Mouse (Mus musculus): Measurements from ENCODE around the gene Astn2. TPM values are rescaled to one million over a fixed set of nuclear protein-coding genes. Genes with fewer than 3 reads are reported as not detected.

The Astn2 gene
- polyA plus RNA-seq, 1 experiment from 2014 or later, result 0.17 TPM

DNA sequence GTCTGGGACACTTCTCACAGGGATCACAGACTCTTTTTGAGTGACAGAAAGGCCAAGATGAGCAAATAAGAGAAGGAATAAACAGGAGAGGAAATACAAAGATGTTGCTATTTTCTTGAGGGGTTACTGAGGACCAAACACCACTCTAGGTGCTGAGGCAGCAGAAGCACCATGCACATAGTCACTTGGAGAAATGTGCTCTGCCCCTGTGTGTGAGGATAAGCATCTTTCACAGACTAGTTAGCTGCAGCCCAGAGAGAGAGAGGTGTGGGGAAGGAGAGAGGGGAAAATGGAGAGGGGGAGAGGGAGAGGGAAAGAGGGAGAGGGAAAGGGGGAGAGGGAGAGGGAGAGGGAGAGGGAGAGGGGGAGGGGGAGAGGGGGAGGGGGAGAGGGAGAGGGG, 659.6 kb downstream of the Astn2 start:
- no peaks in the 10 kb centered on the region for H3K4me1 ChIP-seq (ENCODE audit: control insufficient read depth, insufficient read depth, low read length)

GRCm38 (mm10) chr4:65744088-65744610, 660.3 kb downstream of the Astn2 start:
- WGBS, result 38% methylated on average over 5 of the region's 5 CpGs
- ATAC-seq, result no peak

More for the DNA sequence above, 659.6 kb downstream of the Astn2 start:
- Histone ChIP-seq H3K9ac (ENCODE audit: low read depth, low read length) (no peak overlapping the region), H3K9me3 (ENCODE audit: control insufficient read depth, low read length) (no peaks in the 10 kb centered on the region), H3K4me2 (ENCODE audit: low read depth, low read length) (no peak overlapping the region), H3K36me3 (ENCODE audit: control insufficient read depth, insufficient read depth, low read length) (no peaks in the 10 kb centered on the region), H3K4me3 (ENCODE audit: low read length) (no peak overlapping the region), H3K27me3 (replicated peaks; ENCODE audit: control insufficient read depth, insufficient read depth, low read length) (no peaks in the 10 kb centered on the region), H3K27ac (ENCODE audit: low read length) (no peak overlapping the region)
- no peak for ATAC-seq

DNA sequence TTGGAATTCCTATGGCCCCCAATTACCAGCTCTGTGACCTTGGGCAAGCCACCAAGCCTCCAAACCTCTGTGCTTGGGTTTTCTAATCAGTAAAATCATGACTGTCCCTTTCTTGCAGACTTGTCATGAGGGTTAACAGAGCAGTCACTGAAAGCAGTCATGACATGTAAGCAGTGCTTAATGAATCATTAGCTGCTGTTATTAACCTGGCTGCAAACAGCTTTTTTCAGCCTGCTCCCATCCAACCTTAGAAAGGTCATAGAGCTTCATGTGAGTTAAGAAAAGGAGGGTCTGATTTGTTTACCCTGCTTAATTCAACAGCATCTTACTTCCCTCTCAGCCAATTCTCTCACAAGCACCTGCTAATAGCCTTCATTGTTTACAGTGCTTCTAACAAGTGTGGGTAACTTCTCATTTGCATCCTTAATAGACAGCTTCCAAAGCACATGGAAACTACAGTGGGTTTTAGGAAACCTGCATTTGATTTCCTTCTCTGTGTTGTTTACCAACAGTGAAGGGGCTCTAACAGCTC, 661.2 kb downstream of the Astn2 start:
- H3K4me1 ChIP-seq (ENCODE audit: control insufficient read depth, insufficient read depth, low read length), result no peaks in the 10 kb centered on the region
- no peaks in the 10 kb centered on the region for H3K9me3 ChIP-seq (ENCODE audit: control insufficient read depth, low read length)
- ATAC-seq, result no peak
- H3K4me2 ChIP-seq (ENCODE audit: low read depth, low read length), result no peak overlapping the region
- H3K4me3 ChIP-seq (ENCODE audit: low read length), result no peak overlapping the region
- no peaks in the 10 kb centered on the region for H3K36me3 ChIP-seq (ENCODE audit: control insufficient read depth, insufficient read depth, low read length)
- H3K9ac ChIP-seq (ENCODE audit: low read depth, low read length), result no peak overlapping the region
- no peak overlapping the region for H3K27ac ChIP-seq (ENCODE audit: low read length)
- no peaks in the 10 kb centered on the region for H3K27me3 ChIP-seq (replicated peaks; ENCODE audit: control insufficient read depth, insufficient read depth, low read length)

More at GRCm38 (mm10) chr4:65744088-65744610, 660.3 kb downstream of the Astn2 start:
- H3K9ac ChIP-seq (ENCODE audit: low read depth, low read length), result no peak overlapping the region
- no peak overlapping the region for H3K4me3 ChIP-seq (ENCODE audit: low read length)
- H3K4me2 ChIP-seq (ENCODE audit: low read depth, low read length), result no peak overlapping the region
- no peaks in the 10 kb centered on the region for H3K27me3 ChIP-seq (replicated peaks; ENCODE audit: control insufficient read depth, insufficient read depth, low read length)
- no peak overlapping the region for H3K27ac ChIP-seq (ENCODE audit: low read length)
- no peaks in the 10 kb centered on the region for H3K4me1 ChIP-seq (ENCODE audit: control insufficient read depth, insufficient read depth, low read length)
- no peaks in the 10 kb centered on the region for H3K9me3 ChIP-seq (ENCODE audit: control insufficient read depth, low read length)
- no peaks in the 10 kb centered on the region for H3K36me3 ChIP-seq (ENCODE audit: control insufficient read depth, insufficient read depth, low read length)

GRCm38 (mm10) chr4:65724414-65724813, 680.0 kb downstream of the Astn2 start:
- no peak for ATAC-seq
- Histone ChIP-seq H3K4me3 (ENCODE audit: low read length) (no peak overlapping the region), H3K4me1 (ENCODE audit: control insufficient read depth, insufficient read depth, low read length) (no peaks in the 10 kb centered on the region), H3K36me3 (ENCODE audit: control insufficient read depth, insufficient read depth, low read length) (no peaks in the 10 kb centered on the region), H3K9me3 (ENCODE audit: control insufficient read depth, low read length) (no peaks in the 10 kb centered on the region), H3K27ac (ENCODE audit: low read length) (no peak overlapping the region), H3K4me2 (ENCODE audit: low read depth, low read length) (no peak overlapping the region), H3K9ac (ENCODE audit: low read depth, low read length) (no peak overlapping the region), H3K27me3 (replicated peaks; ENCODE audit: control insufficient read depth, insufficient read depth, low read length) (no peaks in the 10 kb centered on the region)
- 58% methylated on average over 6 of the region's 6 CpGs for WGBS

DNA sequence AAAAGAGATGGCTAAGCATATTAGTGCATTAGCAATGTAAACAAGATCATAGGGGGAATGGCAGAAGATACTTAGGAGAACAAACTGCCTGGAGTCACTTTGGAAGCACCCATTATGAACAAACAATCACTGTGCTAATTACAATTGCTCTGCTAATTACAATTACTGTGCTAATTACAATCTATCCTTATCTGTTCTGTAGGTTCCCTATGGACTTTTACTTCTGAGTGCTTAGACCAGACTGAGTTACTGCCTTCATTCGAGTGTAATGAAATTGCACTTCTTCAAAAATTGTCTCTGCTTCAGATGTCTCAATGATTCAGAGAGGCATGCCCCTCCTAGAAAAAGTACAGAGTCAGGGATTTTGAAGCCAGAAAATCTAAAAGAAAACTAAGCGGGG, 684.8 kb downstream of the Astn2 start:
- no peak overlapping the region for H3K4me3 ChIP-seq (ENCODE audit: low read length)
- no peaks in the 10 kb centered on the region for H3K9me3 ChIP-seq (ENCODE audit: control insufficient read depth, low read length)
- WGBS, result 71% methylated on average over 2 of the region's 2 CpGs

DNA sequence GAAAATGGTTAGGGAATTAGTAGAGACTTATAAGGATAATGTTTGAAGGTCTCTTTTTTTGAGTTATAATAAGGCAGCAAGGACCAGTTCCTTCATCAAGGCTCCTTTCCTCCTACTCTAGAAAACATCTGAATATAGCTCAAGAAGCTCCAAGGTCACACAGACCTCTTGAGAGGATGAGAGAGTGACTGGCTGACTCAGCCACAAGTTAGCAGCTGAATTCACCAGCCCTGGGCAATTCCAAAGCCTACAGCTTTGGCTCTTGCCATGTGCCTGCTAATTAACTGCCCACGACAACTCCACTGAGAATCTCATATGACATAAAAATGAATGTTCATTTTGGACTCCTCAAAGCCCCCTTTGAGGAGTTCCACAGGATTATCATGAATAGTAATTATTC, 686.5 kb downstream of the Astn2 start:
- H3K4me1 ChIP-seq (ENCODE audit: control insufficient read depth, insufficient read depth, low read length), result no peaks in the 10 kb centered on the region
- WGBS, result 67% methylated on average over 1 of the region's 1 CpGs
- H3K27me3 ChIP-seq (replicated peaks; ENCODE audit: control insufficient read depth, insufficient read depth, low read length), result no peaks in the 10 kb centered on the region
- no peak overlapping the region for H3K9ac ChIP-seq (ENCODE audit: low read depth, low read length)
- H3K9me3 ChIP-seq (ENCODE audit: control insufficient read depth, low read length), result no peaks in the 10 kb centered on the region
- H3K4me3 ChIP-seq (ENCODE audit: low read length), result no peak overlapping the region
- H3K36me3 ChIP-seq (ENCODE audit: control insufficient read depth, insufficient read depth, low read length), result no peaks in the 10 kb centered on the region
- no peak overlapping the region for H3K4me2 ChIP-seq (ENCODE audit: low read depth, low read length)
- no peak for ATAC-seq
- no peak overlapping the region for H3K27ac ChIP-seq (ENCODE audit: low read length)

More for the DNA sequence above, 684.8 kb downstream of the Astn2 start:
- no peaks in the 10 kb centered on the region for H3K4me1 ChIP-seq (ENCODE audit: control insufficient read depth, insufficient read depth, low read length)
- H3K27ac ChIP-seq (ENCODE audit: low read length), result no peak overlapping the region
- no peaks in the 10 kb centered on the region for H3K36me3 ChIP-seq (ENCODE audit: control insufficient read depth, insufficient read depth, low read length)
- no peak overlapping the region for H3K9ac ChIP-seq (ENCODE audit: low read depth, low read length)
- ATAC-seq, result no peak
- no peaks in the 10 kb centered on the region for H3K27me3 ChIP-seq (replicated peaks; ENCODE audit: control insufficient read depth, insufficient read depth, low read length)
- no peak overlapping the region for H3K4me2 ChIP-seq (ENCODE audit: low read depth, low read length)

DNA sequence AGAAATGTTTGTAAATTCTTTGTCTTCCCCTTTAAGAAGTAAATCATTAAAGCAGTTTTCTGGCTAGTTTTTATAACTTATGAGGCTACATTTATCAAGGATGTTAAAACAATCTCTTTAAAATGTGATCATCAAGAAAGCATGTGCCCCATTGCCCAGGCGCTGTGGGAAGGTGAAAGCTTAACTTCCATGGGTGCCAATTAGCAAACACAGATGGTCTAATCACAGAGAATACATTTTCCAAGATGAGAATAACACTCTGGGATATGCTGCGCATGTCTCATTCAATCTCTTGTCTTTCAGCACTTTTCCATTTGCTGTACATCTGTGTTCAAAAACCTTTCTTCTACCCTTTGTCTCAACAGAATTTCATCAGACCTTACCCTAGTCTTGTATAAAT, 688.3 kb downstream of the Astn2 start:
- Histone ChIP-seq H3K4me2 (ENCODE audit: low read depth, low read length) (no peak overlapping the region), H3K36me3 (ENCODE audit: control insufficient read depth, insufficient read depth, low read length) (no peaks in the 10 kb centered on the region), H3K4me1 (ENCODE audit: control insufficient read depth, insufficient read depth, low read length) (no peaks in the 10 kb centered on the region), H3K9ac (ENCODE audit: low read depth, low read length) (no peak overlapping the region), H3K27me3 (replicated peaks; ENCODE audit: control insufficient read depth, insufficient read depth, low read length) (no peaks in the 10 kb centered on the region), H3K27ac (ENCODE audit: low read length) (no peak overlapping the region), H3K4me3 (ENCODE audit: low read length) (no peak overlapping the region), H3K9me3 (ENCODE audit: control insufficient read depth, low read length) (no peaks in the 10 kb centered on the region)
- no peak for ATAC-seq
- WGBS, result 89% methylated on average over 2 of the region's 2 CpGs

- Histone ChIP-seq H3K4me2 (ENCODE audit: low read depth, low read length) (no peak overlapping the region), H3K27ac (ENCODE audit: low read length) (no peak overlapping the region), H3K4me3 (ENCODE audit: low read length) (no peak overlapping the region), H3K9ac (ENCODE audit: low read depth, low read length) (no peak overlapping the region), H3K36me3 (ENCODE audit: control insufficient read depth, insufficient read depth, low read length) (no peaks in the 10 kb centered on the region), H3K27me3 (replicated peaks; ENCODE audit: control insufficient read depth, insufficient read depth, low read length) (no peaks in the 10 kb centered on the region), H3K4me1 (ENCODE audit: control insufficient read depth, insufficient read depth, low read length) (no peaks in the 10 kb centered on the region), H3K9me3 (ENCODE audit: control insufficient read depth, low read length) (no peaks in the 10 kb centered on the region)
- ATAC-seq, result no peak
- WGBS, result 80% methylated on average over 2 of the region's 2 CpGs
Observed at GRCm38 (mm10) chr4:65711678-65712077, 692.7 kb downstream of the Astn2 start.

DNA sequence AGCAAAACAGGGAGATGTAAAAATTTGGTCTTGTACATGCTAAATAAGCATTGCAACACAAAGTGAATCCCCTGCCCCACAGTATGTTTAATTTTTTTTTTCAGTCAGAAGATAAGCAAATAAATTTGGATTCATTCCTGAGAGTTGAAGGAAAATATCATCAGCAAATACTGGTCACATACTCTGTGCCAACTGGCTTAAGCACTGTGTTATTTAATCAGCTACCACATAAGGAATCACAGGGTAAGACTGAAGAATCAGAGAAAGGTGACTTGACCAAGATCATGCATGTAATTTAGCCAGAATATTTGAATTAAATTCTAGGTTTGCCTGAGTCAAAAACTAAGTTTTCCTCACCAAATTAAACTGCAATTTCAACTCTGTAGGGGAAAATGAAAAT, 693.8 kb downstream of the Astn2 start:
- Histone ChIP-seq H3K9me3 (ENCODE audit: control insufficient read depth, low read length) (no peaks in the 10 kb centered on the region), H3K9ac (ENCODE audit: low read depth, low read length) (no peak overlapping the region), H3K27ac (ENCODE audit: low read length) (no peak overlapping the region), H3K27me3 (replicated peaks; ENCODE audit: control insufficient read depth, insufficient read depth, low read length) (no peaks in the 10 kb centered on the region), H3K36me3 (ENCODE audit: control insufficient read depth, insufficient read depth, low read length) (no peaks in the 10 kb centered on the region), H3K4me2 (ENCODE audit: low read depth, low read length) (no peak overlapping the region), H3K4me3 (ENCODE audit: low read length) (no peak overlapping the region), H3K4me1 (ENCODE audit: control insufficient read depth, insufficient read depth, low read length) (no peaks in the 10 kb centered on the region)
- no peak for ATAC-seq

DNA sequence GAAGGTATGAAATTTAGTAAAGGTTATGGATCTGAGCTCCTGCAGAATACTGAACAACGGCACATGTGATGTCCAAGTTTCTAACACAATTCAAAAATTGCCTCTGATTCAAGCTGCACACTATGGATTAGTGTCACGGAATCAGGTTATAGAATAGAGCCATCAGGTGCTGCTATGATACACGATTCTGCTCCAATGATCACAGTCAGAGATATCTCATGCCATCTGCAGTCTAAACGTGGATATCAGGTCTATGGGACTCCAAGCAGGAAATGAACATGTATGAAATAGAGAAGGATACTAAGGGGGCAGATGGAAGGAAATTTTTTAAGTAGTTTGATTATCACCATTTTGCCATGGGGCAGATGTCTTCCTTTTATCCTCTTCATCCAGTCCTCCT, 702.6 kb downstream of the Astn2 start:
- ATAC-seq, result no peak

More for the DNA sequence above, 702.6 kb downstream of the Astn2 start:
- no peak overlapping the region for H3K4me3 ChIP-seq (ENCODE audit: low read length)
- no peaks in the 10 kb centered on the region for H3K4me1 ChIP-seq (ENCODE audit: control insufficient read depth, insufficient read depth, low read length)
- WGBS, result 70% methylated on average over 4 of the region's 4 CpGs
- no peaks in the 10 kb centered on the region for H3K9me3 ChIP-seq (ENCODE audit: control insufficient read depth, low read length)
- no peak overlapping the region for H3K9ac ChIP-seq (ENCODE audit: low read depth, low read length)
- H3K27me3 ChIP-seq (replicated peaks; ENCODE audit: control insufficient read depth, insufficient read depth, low read length), result no peaks in the 10 kb centered on the region
- no peaks in the 10 kb centered on the region for H3K36me3 ChIP-seq (ENCODE audit: control insufficient read depth, insufficient read depth, low read length)
- H3K27ac ChIP-seq (ENCODE audit: low read length), result no peak overlapping the region
- no peak overlapping the region for H3K4me2 ChIP-seq (ENCODE audit: low read depth, low read length)
